Mouse (Mus musculus): ENCODE results near the gene Cd80.

DNA sequence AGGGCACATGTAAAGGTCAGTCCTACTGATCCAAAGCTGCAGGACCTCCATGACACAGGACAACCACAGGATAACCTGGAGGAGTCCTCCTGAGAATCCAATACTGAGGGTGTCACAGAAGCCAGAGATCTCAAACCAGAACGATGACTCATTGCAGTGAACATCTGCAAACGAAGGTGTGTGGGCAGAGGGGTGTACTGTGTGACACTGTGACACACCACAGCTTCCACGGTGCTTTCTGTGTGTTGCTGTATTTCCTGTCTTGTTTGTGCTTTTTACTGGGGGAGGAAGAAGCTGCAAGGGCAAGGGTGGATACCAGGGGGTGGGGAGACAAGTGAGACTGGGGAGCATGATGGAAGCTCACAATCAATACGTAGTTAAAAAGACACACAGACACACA lies 48.2 kb downstream of the Cd80 start:
- TF ChIP-seq CTCF (IDR thresholded peaks at IDR 0.05; ENCODE audit: extremely low read depth, insufficient read depth, low read length) (no peak), POLR2A (IDR thresholded peaks at IDR 0.05; ENCODE audit: extremely low read depth, insufficient read depth, low read length) (no peak)

All from cortical plate, adult 2 months (tissue).